Mouse (Mus musculus) midbrain, embryonic 15.5 days (tissue): Measurements from ENCODE around the gene Lacc1. TPM values are rescaled to one million over a fixed set of nuclear protein-coding genes. Genes with fewer than 3 reads are reported as not detected.
A peak's percentile ranks its signal among the peaks of the same experiment; 100 is the strongest.
"Not testable (repeated sequence)": the region's sequence is repeated elsewhere in the genome, so short reads cannot be mapped to it uniquely, and the experiment has no call there.

ENCODE experiments used
- ATAC-seq: fragments of 200-750 bp; cut with Nextera tagmentation; replicated peaks from 2 replicates; pipeline ENCODE4 v1.8.0; 2017; ENCODE audit warnings: moderate TSS enrichment
- H3K27ac ChIP-seq: fragments of 300-500 bp; sonication (generic); 2 replicates; pipeline ENCODE4 v1.5.1; 2015; ENCODE audit warnings: mild to moderate bottlenecking, inconsistent platforms
- H3K27me3 ChIP-seq: fragments of 300-500 bp; sonication (generic); replicated peaks from 2 replicates; pipeline ENCODE4 v1.6.1; 2015; ENCODE audit warnings: inconsistent platforms
- H3K36me3 ChIP-seq: fragments of 300-500 bp; sonication (generic); replicated peaks from 2 replicates; pipeline ENCODE4 v1.6.1; 2015; ENCODE audit warnings: inconsistent platforms
- H3K4me1 ChIP-seq: fragments of 300-500 bp; sonication (generic); 2 replicates; pipeline ENCODE4 v1.6.1; 2015; ENCODE audit warnings: inconsistent platforms
- H3K4me2 ChIP-seq: fragments of 300-500 bp; sonication (generic); 2 replicates; pipeline ENCODE4 v1.6.1; 2015; ENCODE audit warnings: inconsistent platforms, mild to moderate bottlenecking, moderate library complexity
- H3K4me3 ChIP-seq: fragments of 300-500 bp; sonication (generic); 2 replicates; pipeline ENCODE4 v1.5.1; 2015; ENCODE audit warnings: mild to moderate bottlenecking, inconsistent platforms
- H3K9ac ChIP-seq: fragments of 300-500 bp; sonication (generic); 2 replicates; pipeline ENCODE4 v1.6.1; 2015; ENCODE audit warnings: mild to moderate bottlenecking, inconsistent platforms
- H3K9me3 ChIP-seq: fragments of 300-500 bp; sonication (generic); 2 replicates; pipeline ENCODE4 v1.6.1; 2016; ENCODE audit warnings: inconsistent platforms
- WGBS: fragments of 180-500 bp; shearing (Covaris S2); methylation state at CpG from one replicate; pipeline ENCODE4 v1.1.7; 2015; ENCODE audit warnings: mixed read lengths; 5-methylcytosine and 5-hydroxymethylcytosine counted together
- polyA plus RNA-seq: library from polyadenylated mRNA; unstranded; fragments of >200 nt; fragmentation: Nextera tagmentation; extraction: Ambion mirVana; gene quantifications from 2 replicates; pipeline ENCODE4 v1.2.1, GENCODE M21; 2015

The Lacc1 gene
- polyA plus RNA-seq, 1 experiment from 2014 or later, result 2.3 TPM

- Histone ChIP-seq H3K36me3 (no peaks in the 10 kb centered on the region), H3K27ac (no peak overlapping the region), H3K27me3 (no peaks in the 10 kb centered on the region), H3K9me3 (no peaks in the 10 kb centered on the region), H3K9ac (no peak overlapping the region), H3K4me1 (no peaks in the 10 kb centered on the region), H3K4me3 (no peak overlapping the region), H3K4me2 (no peak overlapping the region)
- no peak for ATAC-seq
- 62% methylated on average over 5 of the region's 5 CpGs for WGBS
Measured at GRCm38 (mm10) chr14:77029319-77030054, 7.2 kb downstream of the Lacc1 start.

GRCm38 (mm10) chr14:77024499-77024898, 12.2 kb downstream of the Lacc1 start:
- ATAC-seq, result no peak
- Histone ChIP-seq H3K9ac (no peak overlapping the region), H3K4me1 (no peaks in the 10 kb centered on the region), H3K36me3 (no peaks in the 10 kb centered on the region), H3K27ac (no peak overlapping the region), H3K4me3 (no peak overlapping the region), H3K9me3 (no peaks in the 10 kb centered on the region), H3K4me2 (no peak overlapping the region), H3K27me3 (no peaks in the 10 kb centered on the region)
- WGBS, result 89% methylated on average over 3 of the region's 3 CpGs

GRCm38 (mm10) chr14:77017211-77017610, 19.5 kb downstream of the Lacc1 start:
- Histone ChIP-seq H3K9ac (no peak overlapping the region), H3K27ac (no peak overlapping the region), H3K9me3 (no peaks in the 10 kb centered on the region), H3K36me3 (no peaks in the 10 kb centered on the region), H3K27me3 (no peaks in the 10 kb centered on the region), H3K4me1 (no peaks in the 10 kb centered on the region), H3K4me2 (no peak overlapping the region), H3K4me3 (no peak overlapping the region)
- 90% methylated on average over 6 of the region's 6 CpGs for WGBS
- no peak for ATAC-seq

GRCm38 (mm10) chr14:77016783-77017182, 19.9 kb downstream of the Lacc1 start:
- not testable (repeated sequence) for H3K27ac ChIP-seq, H3K36me3 ChIP-seq, ATAC-seq, H3K9ac ChIP-seq, H3K4me3 ChIP-seq, H3K4me2 ChIP-seq, H3K4me1 ChIP-seq, H3K9me3 ChIP-seq, H3K27me3 ChIP-seq
- WGBS, result 61% methylated on average over 12 of the region's 12 CpGs

- no peaks in the 10 kb centered on the region for H3K9me3 ChIP-seq
- H3K4me3 ChIP-seq, result no peak overlapping the region
- no peak overlapping the region for H3K9ac ChIP-seq
- 5% methylated on average over 3 of the region's 3 CpGs for WGBS
- H3K4me1 ChIP-seq, result 0 out of 2 replicates have a peak, but pooled peaks cover 2% of the 10 kb centered on the region
- H3K27me3 ChIP-seq, result no peaks in the 10 kb centered on the region
- H3K4me2 ChIP-seq, result no peak overlapping the region
- peak; percentile 75 for ATAC-seq
- peak overlapping the region; percentile 56; the same call in 1 of the 2 replicates for H3K27ac ChIP-seq
- no peaks in the 10 kb centered on the region for H3K36me3 ChIP-seq
Measured at GRCm38 (mm10) chr14:77011804-77012203, 24.9 kb downstream of the Lacc1 start.

GRCm38 (mm10) chr14:77008238-77008637, 28.5 kb downstream of the Lacc1 start:
- Histone ChIP-seq H3K4me1 (0 out of 2 replicates have a peak, but pooled peaks cover 2% of the 10 kb centered on the region), H3K27me3 (no peaks in the 10 kb centered on the region), H3K36me3 (no peaks in the 10 kb centered on the region), H3K4me3 (no peak overlapping the region), H3K4me2 (no peak overlapping the region), H3K9ac (no peak overlapping the region), H3K9me3 (no peaks in the 10 kb centered on the region), H3K27ac (no peak overlapping the region)
- 0 out of 2 replicates have a peak, but pooled peaks have one; percentile 67 for ATAC-seq
- WGBS, result 24% methylated on average over 3 of the region's 3 CpGs

- no peak overlapping the region for H3K9ac ChIP-seq
- H3K27me3 ChIP-seq, result no peaks in the 10 kb centered on the region
- H3K4me3 ChIP-seq, result no peak overlapping the region
- ATAC-seq, result no peak
- H3K36me3 ChIP-seq, result no peaks in the 10 kb centered on the region
- no peak overlapping the region for H3K4me2 ChIP-seq
- WGBS, result 74% methylated on average over 5 of the region's 5 CpGs
- no peak overlapping the region for H3K27ac ChIP-seq
- no peaks in the 10 kb centered on the region for H3K4me1 ChIP-seq
- H3K9me3 ChIP-seq, result no peaks in the 10 kb centered on the region
Measured at GRCm38 (mm10) chr14:77005566-77005965, 31.1 kb downstream of the Lacc1 start.

- Histone ChIP-seq H3K36me3 (no peaks in the 10 kb centered on the region), H3K4me2 (no peak overlapping the region), H3K27ac (0 out of 2 replicates have a peak overlapping the region, but pooled peaks have one; percentile 34), H3K4me1 (no peaks in the 10 kb centered on the region), H3K9ac (no peak overlapping the region), H3K27me3 (no peaks in the 10 kb centered on the region), H3K4me3 (no peak overlapping the region), H3K9me3 (no peaks in the 10 kb centered on the region)
- no peak for ATAC-seq
- WGBS, result 72% methylated on average over 8 of the region's 8 CpGs
Measured at GRCm38 (mm10) chr14:77004740-77005139, 32.0 kb downstream of the Lacc1 start.

- not testable (repeated sequence) for H3K9me3 ChIP-seq, H3K4me3 ChIP-seq, H3K27ac ChIP-seq, H3K4me2 ChIP-seq, H3K36me3 ChIP-seq, ATAC-seq, H3K9ac ChIP-seq, H3K4me1 ChIP-seq, H3K27me3 ChIP-seq
- 86% methylated on average over 2 of the region's 2 CpGs for WGBS
Measured at GRCm38 (mm10) chr14:76990351-76990750, 46.4 kb downstream of the Lacc1 start.

GRCm38 (mm10) chr14:76981781-76982180, 54.9 kb downstream of the Lacc1 start:
- no peak for ATAC-seq
- Histone ChIP-seq H3K36me3 (no peaks in the 10 kb centered on the region), H3K9ac (no peak overlapping the region), H3K4me3 (no peak overlapping the region), H3K27ac (0 out of 2 replicates have a peak overlapping the region, but pooled peaks have one; percentile 28), H3K4me1 (no peaks in the 10 kb centered on the region), H3K4me2 (no peak overlapping the region), H3K27me3 (no peaks in the 10 kb centered on the region), H3K9me3 (no peaks in the 10 kb centered on the region)
- WGBS, result 31% methylated on average over 1 of the region's 1 CpGs

- 92% methylated on average over 4 of the region's 4 CpGs for WGBS
- ATAC-seq, result no peak
Measured at GRCm38 (mm10) chr14:76981176-76981575, 55.5 kb downstream of the Lacc1 start.

GRCm38 (mm10) chr14:76979569-76979968, 57.1 kb downstream of the Lacc1 start:
- no peak for ATAC-seq
- no peak overlapping the region for H3K4me2 ChIP-seq
- H3K9ac ChIP-seq, result no peak overlapping the region
- H3K27ac ChIP-seq, result no peak overlapping the region
- no peak overlapping the region for H3K4me3 ChIP-seq
- no peaks in the 10 kb centered on the region for H3K9me3 ChIP-seq
- 72% methylated on average over 9 of the region's 9 CpGs for WGBS
- no peaks in the 10 kb centered on the region for H3K36me3 ChIP-seq
- no peaks in the 10 kb centered on the region for H3K4me1 ChIP-seq
- H3K27me3 ChIP-seq, result no peaks in the 10 kb centered on the region

More at GRCm38 (mm10) chr14:76981176-76981575, 55.5 kb downstream of the Lacc1 start:
- Histone ChIP-seq H3K4me1 (no peaks in the 10 kb centered on the region), H3K27me3 (no peaks in the 10 kb centered on the region), H3K4me3 (no peak overlapping the region), H3K27ac (no peak overlapping the region), H3K36me3 (no peaks in the 10 kb centered on the region), H3K4me2 (no peak overlapping the region), H3K9me3 (no peaks in the 10 kb centered on the region), H3K9ac (no peak overlapping the region)
